Mouse (Mus musculus) erythroblast, embryonic 14.5 days (primary cell): ENCODE data around the gene Cfap70.

ENCODE experiments used
- GATA1 ChIP-seq: IDR thresholded peaks from 2 replicates; pipeline ENCODE4 v1.6.1; 2012; ENCODE audit warnings: low read length, inconsistent platforms, mixed read lengths
- TAL1 ChIP-seq: IDR thresholded peaks from 3 replicates; pipeline ENCODE4 v1.6.1; 2012; ENCODE audit warnings: low read length, inconsistent platforms, mixed read lengths

DNA sequence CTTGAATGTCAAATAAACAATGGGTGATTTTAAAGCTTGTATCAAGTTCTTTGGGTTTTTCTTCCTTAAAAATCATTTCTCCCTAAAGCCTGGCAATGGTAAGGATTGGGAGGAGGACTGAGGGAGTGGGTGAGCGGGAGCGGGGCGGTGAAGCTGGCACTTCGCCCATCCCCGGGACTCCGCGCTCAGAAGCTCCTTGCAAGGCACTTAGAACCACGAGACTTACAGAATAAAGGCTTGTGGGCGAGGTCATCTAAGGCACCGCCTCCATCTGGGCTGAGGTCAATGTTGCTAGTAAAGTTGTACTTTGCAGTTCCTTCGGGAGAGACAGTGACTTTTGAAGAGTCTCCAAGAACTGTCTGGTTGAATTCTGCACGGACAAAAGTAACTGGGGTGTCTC lies 4.8 kb downstream of the Cfap70 start:
- TF ChIP-seq GATA1 (no peak), TAL1 (no peak)
